Mouse (Mus musculus): ENCODE data around the gene Smim14. TPM values are rescaled to one million over a fixed set of nuclear protein-coding genes. Genes with fewer than 3 reads are reported as not detected.

The Smim14 gene
- total and polyA plus RNA-seq, 3 experiments, result 18.8 to 29.8 TPM; not detected in 1

GRCm38 (mm10) chr5:65428321-65428720 is 108.7 kb downstream of the Smim14 start:
- Histone ChIP-seq H3K36me3 (ENCODE audit: control insufficient read depth in 1 of 2, insufficient read depth in 2 of 2, low read length in 2 of 2) (peaks cover 0 to 11% of the 10 kb centered on the region in 2 experiments; a peak in 2 of 4 replicates), H3K4me1 (ENCODE audit: control insufficient read depth in 1 of 2, insufficient read depth in 2 of 2, low read length in 2 of 2) (peaks cover 0 to 4% of the 10 kb centered on the region in 2 experiments; a peak in 1 of 4 replicates), H3K27me3 (ENCODE audit: control insufficient read depth in 1 of 2, insufficient read depth in 2 of 2, low read length in 2 of 2) (no peaks in the 10 kb centered on the region), H3K9ac (ENCODE audit: control insufficient read depth, low read depth, low read length, poor library complexity, severe bottlenecking) (no peak overlapping the region), H3K79me2 (ENCODE audit: control insufficient read depth, insufficient read depth, low read length, poor library complexity) (no peaks in the 10 kb centered on the region), H3K9me3 (replicated peaks; ENCODE audit: insufficient read depth, low read length) (no peaks in the 10 kb centered on the region), H3K4me3 (ENCODE audit: control insufficient read depth in 1 of 2, insufficient read depth in 1 of 2, low read depth in 2 of 2, low read length in 2 of 2) (no peak overlapping the region), H3K27ac (ENCODE audit: control insufficient read depth, low read depth, low read length) (no peak overlapping the region)
- DNase-seq (ENCODE audit: low read depth, low spot score), result no peak
- TF ChIP-seq TAL1 (IDR thresholded peaks at IDR 0.05; ENCODE audit: low read length) (no peak), CTCF (IDR thresholded peaks at IDR 0.05 in 2 of 3, conservative IDR thresholded peaks at IDR 0.05 in 1 of 3; ENCODE audit: control insufficient read depth in 1 of 3, insufficient read depth in 1 of 3, low read depth in 2 of 3, low read length in 3 of 3, poor library complexity in 1 of 3, severe bottlenecking in 1 of 3) (no peak), MAFK (IDR thresholded peaks at IDR 0.05; ENCODE audit: borderline replicate concordance, low read depth, low read length) (no peak), RCOR1 (IDR thresholded peaks at IDR 0.05; ENCODE audit: low read depth, low read length) (no peak), POLR2A (IDR thresholded peaks at IDR 0.05; ENCODE audit: control insufficient read depth in 1 of 2, insufficient read depth in 1 of 2, low read depth in 1 of 2, low read length in 2 of 2, poor library complexity in 1 of 2) (no peak), NRF1 (IDR thresholded peaks at IDR 0.05; ENCODE audit: insufficient read depth, low read depth, low read length, poor library complexity, severe bottlenecking) (no peak), SIN3A (IDR thresholded peaks at IDR 0.05; ENCODE audit: low read length) (no peak), BHLHE40 (IDR thresholded peaks at IDR 0.05; ENCODE audit: borderline replicate concordance, low read depth, low read length) (no peak), MEF2A (IDR thresholded peaks at IDR 0.05; ENCODE audit: extremely low read depth, insufficient replicate concordance, low read depth, low read length, poor library complexity, severe bottlenecking) (no peak), RAD21 (IDR thresholded peaks at IDR 0.05; ENCODE audit: low read depth, low read length) (no peak), HCFC1 (IDR thresholded peaks at IDR 0.05; ENCODE audit: low read depth, low read length) (no peak), CHD2 (IDR thresholded peaks at IDR 0.05; ENCODE audit: low read length) (no peak), ZKSCAN1 (IDR thresholded peaks at IDR 0.05; ENCODE audit: low read depth, low read length) (no peak), MAZ (IDR thresholded peaks at IDR 0.05; ENCODE audit: low read depth, low read length) (no peak)

GRCm38 (mm10) chr5:65425251-65425650 is 111.7 kb downstream of the Smim14 start:
- Histone ChIP-seq H3K79me2 (ENCODE audit: control insufficient read depth, insufficient read depth, low read length, poor library complexity) (no peaks in the 10 kb centered on the region), H3K9me3 (replicated peaks; ENCODE audit: insufficient read depth, low read length) (no peaks in the 10 kb centered on the region), H3K4me3 (ENCODE audit: control insufficient read depth in 1 of 2, insufficient read depth in 1 of 2, low read depth in 2 of 2, low read length in 2 of 2) (no peak overlapping the region), H3K36me3 (ENCODE audit: control insufficient read depth in 1 of 2, insufficient read depth in 2 of 2, low read length in 2 of 2) (peaks cover 0 to 11% of the 10 kb centered on the region in 2 experiments; a peak in 2 of 4 replicates), H3K27me3 (ENCODE audit: control insufficient read depth in 1 of 2, insufficient read depth in 2 of 2, low read length in 2 of 2) (no peaks in the 10 kb centered on the region), H3K4me1 (ENCODE audit: control insufficient read depth in 1 of 2, insufficient read depth in 2 of 2, low read length in 2 of 2) (peaks cover 0 to 4% of the 10 kb centered on the region in 2 experiments; a peak in 1 of 4 replicates), H3K27ac (ENCODE audit: control insufficient read depth, low read depth, low read length) (no peak overlapping the region), H3K9ac (ENCODE audit: control insufficient read depth, low read depth, low read length, poor library complexity, severe bottlenecking) (no peak overlapping the region)
- DNase-seq (ENCODE audit: low read depth, low spot score), result no peak
- TF ChIP-seq UBTF (IDR thresholded peaks at IDR 0.05; ENCODE audit: borderline replicate concordance, insufficient read depth, low read depth, low read length) (no peak), NELFE (IDR thresholded peaks at IDR 0.05; ENCODE audit: low read depth, low read length) (no peak), BHLHE40 (IDR thresholded peaks at IDR 0.05; ENCODE audit: borderline replicate concordance, low read depth, low read length) (no peak), TCF12 (IDR thresholded peaks at IDR 0.05; ENCODE audit: low read depth, low read length) (no peak), CHD1 (IDR thresholded peaks at IDR 0.05; ENCODE audit: low read depth, low read length) (no peak), POLR2AphosphoS2 (IDR thresholded peaks at IDR 0.05; ENCODE audit: low read length) (no peak), MAZ (IDR thresholded peaks at IDR 0.05; ENCODE audit: low read depth, low read length) (no peak), ELF1 (IDR thresholded peaks at IDR 0.05; ENCODE audit: low read depth, low read length) (no peak), CTCF (IDR thresholded peaks at IDR 0.05 in 2 of 3, conservative IDR thresholded peaks at IDR 0.05 in 1 of 3; ENCODE audit: control insufficient read depth in 1 of 3, insufficient read depth in 1 of 3, low read depth in 2 of 3, low read length in 3 of 3, poor library complexity in 1 of 3, severe bottlenecking in 1 of 3) (no peak), E2F4 (IDR thresholded peaks at IDR 0.05; ENCODE audit: borderline replicate concordance, low read depth, low read length) (no peak), MYB (IDR thresholded peaks at IDR 0.05; ENCODE audit: low read depth, low read length) (no peak), NRF1 (IDR thresholded peaks at IDR 0.05; ENCODE audit: insufficient read depth, low read depth, low read length, poor library complexity, severe bottlenecking) (no peak), ZMIZ1 (IDR thresholded peaks at IDR 0.05; ENCODE audit: low read depth, low read length) (no peak), ZC3H11A (IDR thresholded peaks at IDR 0.05; ENCODE audit: low read depth, low read length) (no peak), TAL1 (IDR thresholded peaks at IDR 0.05; ENCODE audit: low read length) (no peak), SIN3A (IDR thresholded peaks at IDR 0.05; ENCODE audit: low read length) (no peak)
